Mouse (Mus musculus) gastrocnemius, adult 8-10 months (tissue): ENCODE results near the gene Mgme1. TPM values are rescaled to one million over a fixed set of nuclear protein-coding genes. Genes with fewer than 3 reads are reported as not detected.
A peak's percentile ranks its signal among the peaks of the same experiment; 100 is the strongest.

Source experiments
- DNase-seq, 2 experiments: peaks; one replicate each; pipeline ENCODE4 v3.0.0; 2022; ENCODE audit warnings: low spot score in 2 of 2
- total RNA-seq, 4 experiments: library from RNA; stranded (reverse); gene quantifications; 2 replicates each; pipeline ENCODE4 v1.2.4; 2022

Mgme1 gene
- total RNA-seq, result 10 to 100 TPM; 11.8 to 13.8 (median 13.1) TPM

DNA sequence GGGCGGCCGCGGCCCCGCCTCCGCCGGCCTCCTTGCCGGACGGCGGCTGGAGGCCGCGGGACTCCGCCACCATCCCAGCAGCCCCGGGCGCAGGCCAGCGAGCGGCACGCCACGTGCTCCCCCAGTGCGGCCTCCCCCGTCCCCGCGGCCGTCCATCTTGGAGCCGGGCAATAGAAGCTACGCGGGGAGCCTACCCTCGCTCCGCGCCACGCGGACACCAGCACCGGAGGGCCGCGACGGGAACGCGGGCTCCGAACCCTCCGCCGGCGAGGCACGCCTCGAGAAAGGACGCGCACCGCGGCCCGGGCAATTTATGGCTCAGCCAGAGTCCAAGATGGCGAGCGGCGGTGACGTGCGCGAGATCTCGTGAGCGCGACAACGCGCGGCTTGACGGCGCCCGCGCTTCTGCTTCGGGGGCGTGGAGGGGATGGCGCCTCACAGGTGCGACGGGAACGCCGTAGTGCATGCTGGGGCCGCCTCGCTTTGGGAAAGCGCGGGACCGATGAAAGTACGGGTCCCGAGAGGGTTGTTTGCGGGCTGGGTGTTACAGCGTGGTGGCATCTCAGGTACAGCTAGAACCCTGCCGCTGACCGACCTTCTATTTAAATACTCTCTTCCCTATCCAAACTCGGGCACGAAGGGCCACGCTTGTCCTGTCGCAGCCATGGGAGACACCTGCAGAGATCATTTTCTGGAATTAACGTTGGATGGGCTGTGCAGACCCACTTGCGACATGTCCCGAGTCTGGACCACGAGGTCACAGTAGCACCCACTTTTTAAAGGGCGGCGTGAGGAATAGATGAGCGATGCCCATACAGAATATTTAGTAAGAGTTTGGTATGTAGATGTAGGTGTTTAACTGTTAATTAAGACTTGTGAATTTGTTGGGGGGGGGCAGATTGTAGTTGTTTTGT lies at the start of gene Mgme1, which contains the start of gene Snx5:
Gene Mgme1, plus strand, starts transcription at position 157 of the 914 bp plus-strand sequence.
Gene Snx5, minus strand, starts transcription at position 400 of the 914 bp plus-strand sequence.
- DNase-seq, result peak; percentile 84 to 85

DNA sequence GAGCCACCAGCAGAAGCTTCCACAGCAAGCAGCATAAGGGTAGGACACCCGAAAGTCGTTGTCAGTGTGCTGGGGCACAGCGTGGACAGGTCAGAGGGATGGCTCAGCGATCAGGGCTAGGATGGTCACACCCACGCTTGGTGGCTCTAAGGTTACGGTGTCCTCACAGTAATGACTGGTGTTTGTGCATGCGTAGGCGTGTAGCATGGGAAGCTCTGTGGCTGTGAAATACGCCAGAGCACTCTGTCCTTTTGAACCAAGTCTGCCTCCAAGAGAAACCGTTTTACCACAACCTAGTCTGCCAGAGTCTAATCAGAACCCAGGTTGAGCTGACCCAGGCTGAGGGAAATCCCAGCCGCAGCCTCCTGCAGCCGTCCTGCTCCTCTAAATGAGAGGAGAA lies 46.1 kb upstream of the Mgme1 start:
- DNase-seq, result no peak

DNA sequence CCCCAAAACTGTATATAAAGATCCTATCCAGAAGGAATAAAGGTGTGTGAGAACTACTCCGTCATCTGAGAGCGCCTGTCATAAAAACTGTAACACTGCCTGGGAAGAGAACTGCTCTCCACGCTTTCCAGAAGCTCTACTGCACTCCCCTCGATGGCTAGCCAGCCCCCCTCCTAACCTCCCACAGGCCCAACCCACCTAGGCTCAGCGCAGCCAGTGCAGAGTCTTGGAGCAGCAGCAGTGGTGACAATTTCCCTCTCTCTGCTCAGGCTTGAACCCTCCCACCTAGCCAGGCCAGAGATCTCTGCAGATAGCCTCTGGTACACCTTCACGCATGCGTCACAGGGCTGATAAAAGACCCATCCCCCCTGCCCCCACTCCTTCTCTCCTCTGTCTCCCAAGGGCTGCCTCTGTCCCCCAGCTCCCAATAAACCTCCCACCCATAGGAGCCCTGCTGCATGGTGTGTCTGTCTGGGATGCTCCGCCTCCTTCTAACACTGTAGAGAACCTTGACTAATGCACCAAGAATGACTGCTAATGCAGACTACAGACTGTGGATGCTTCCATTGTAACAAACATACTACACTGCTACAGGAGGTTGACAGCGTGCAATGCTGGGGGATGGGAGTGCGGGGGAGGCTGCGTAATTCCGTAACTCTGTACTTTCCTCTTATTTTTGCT lies 43.4 kb upstream of the Mgme1 start:
- no peak for DNase-seq

- no peak for DNase-seq
Observed at GRCm38 (mm10) chr2:144228521-144229346, 41.7 kb upstream of the Mgme1 start.

DNA sequence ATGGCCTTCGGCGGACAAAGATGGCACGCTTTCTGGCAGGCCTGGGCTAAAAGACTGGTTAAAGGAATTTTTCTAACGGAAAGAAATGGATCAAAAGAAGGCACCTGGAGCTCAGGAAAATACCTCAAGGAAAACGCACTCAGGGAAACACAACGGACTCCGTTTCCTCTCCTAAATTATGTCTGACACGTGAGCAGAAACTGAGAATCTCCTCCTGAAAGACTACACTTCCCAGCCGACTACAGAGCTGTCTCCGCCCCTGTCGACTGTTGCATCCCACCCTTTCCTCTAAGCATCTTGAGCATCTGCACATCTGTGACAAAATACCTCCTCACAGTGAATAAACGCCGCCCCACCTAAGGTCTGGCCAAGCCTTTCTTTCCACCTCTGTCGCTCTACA lies 40.8 kb upstream of the Mgme1 start:
- DNase-seq, result no peak

- DNase-seq, result no peak
Observed at GRCm38 (mm10) chr2:144230498-144230897, 40.0 kb upstream of the Mgme1 start.

- DNase-seq, result no peak
Observed at GRCm38 (mm10) chr2:144231115-144231514, 39.3 kb upstream of the Mgme1 start.

DNA sequence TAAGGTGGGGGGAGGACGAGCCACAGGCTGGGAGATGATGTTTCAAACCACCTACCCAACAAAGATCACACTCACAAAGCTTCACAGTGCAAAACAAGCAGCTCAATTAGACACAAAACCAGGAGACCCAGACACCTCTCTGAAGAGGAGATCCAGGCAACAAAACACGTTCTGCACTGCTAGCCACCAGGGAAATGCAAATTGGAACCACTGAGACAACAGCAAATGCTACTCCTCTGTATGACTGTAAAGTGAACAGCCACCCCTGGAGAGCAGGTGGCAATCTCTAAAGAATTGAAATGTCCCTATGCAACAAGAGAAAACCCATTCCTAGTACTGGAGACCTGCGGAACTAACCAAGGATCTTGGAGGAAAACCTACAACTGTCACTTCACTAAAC lies 36.9 kb upstream of the Mgme1 start:
- DNase-seq, result no peak

DNA sequence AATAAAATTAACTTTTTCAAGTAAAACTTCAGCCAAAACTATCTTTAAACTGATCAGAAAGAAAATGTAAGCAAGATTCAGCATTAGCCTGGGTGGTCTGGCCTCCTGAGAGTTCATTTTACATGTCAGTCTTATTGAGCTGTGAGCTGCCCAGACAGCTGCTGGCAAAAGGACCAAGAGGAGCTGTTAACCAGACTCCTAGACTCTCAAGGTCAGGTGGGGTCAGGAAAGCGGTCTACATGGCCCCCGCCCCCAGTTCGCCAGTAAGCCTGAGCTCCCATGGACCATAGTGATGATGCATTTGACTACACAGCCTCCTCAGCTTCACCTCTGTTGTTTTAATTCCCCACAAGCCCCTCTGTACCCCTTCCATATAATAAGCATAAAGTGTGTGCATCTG lies 34.7 kb upstream of the Mgme1 start:
- DNase-seq, result no peak

GRCm38 (mm10) chr2:144236791-144237584 lies 33.5 kb upstream of the Mgme1 start:
- DNase-seq, result no peak

DNA sequence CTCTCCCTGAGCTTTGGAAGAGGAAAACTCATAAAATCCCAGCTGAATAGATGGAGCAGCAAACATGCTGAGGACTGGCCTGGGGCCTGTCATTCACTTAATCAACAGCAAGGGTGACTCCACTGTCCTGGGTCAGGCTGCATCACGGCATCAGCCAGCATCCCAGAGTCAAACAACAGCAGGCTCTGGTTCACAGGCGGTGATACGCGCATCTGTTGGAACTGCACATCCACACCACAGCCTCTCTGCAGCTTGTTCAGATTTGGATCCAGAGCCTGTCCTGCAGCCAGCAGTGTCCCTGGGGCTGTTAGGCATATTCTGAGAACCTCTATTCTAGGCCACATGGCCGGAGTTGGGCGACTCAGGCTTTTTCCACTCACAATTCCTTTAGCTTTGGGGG lies 32.1 kb upstream of the Mgme1 start:
- DNase-seq, result peak; percentile 65 to 80

GRCm38 (mm10) chr2:144239318-144239717 lies 31.1 kb upstream of the Mgme1 start:
- DNase-seq, result no peak

- no peak for DNase-seq
Observed at GRCm38 (mm10) chr2:144240095-144240899, 30.2 kb upstream of the Mgme1 start.

GRCm38 (mm10) chr2:144245464-144245863 lies 25.0 kb upstream of the Mgme1 start:
- DNase-seq, result peak; percentile 25 to 45

DNA sequence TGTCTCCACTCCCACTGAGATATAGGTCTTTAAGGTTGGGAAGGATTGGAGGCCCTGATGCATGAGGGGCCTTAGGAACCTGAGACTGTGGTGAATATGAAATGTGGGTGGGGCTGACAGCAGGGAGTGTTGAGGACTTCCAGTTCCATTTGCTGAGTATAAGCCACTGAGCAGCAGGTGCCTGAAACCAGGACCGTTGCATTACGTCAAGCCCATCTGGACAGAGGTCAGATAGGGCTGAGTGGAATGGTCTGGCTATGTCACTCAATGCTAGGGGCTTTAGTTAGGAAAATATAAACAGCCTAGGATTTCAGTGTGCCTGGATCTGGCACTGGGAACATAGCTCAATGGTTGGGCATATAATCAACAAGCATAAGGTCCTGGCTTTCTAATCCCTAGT lies 24.2 kb upstream of the Mgme1 start:
- DNase-seq, result no peak

DNA sequence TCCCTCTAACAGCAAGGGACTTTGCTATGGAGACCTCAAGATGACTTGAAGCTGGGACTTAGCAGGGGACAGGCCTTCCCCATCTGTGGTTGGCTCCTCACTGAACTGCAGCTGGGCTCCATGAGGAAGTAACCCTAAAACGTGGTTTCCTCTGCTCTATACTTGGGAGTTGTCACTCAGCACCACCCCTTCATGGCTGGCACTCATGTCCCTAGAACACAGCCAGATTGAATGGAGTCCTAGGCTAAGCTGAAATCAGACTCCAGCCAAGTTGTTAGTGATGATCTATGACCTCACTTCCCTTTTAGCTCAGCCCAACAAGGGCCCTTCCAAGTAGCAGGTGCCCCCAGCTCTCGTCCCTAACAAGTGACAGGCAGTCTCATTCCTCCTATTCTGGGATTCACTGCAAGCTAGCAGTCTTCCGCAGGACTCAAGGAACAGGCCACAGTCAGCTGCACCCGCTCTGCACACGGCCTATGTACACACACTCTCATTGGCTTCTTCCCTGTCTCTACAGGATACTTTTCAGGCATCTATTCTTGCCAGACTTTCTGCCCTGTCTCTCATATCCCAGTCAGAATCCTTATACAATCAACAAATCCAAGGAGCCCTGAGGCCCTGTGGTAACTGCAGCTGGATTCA lies 23.0 kb upstream of the Mgme1 start:
- peak; percentile 46 to 47 for DNase-seq

- DNase-seq, result peak in 1 of 2 experiments; percentile 20
Observed at GRCm38 (mm10) chr2:144248613-144249376, 21.7 kb upstream of the Mgme1 start.

- no peak for DNase-seq
Observed at GRCm38 (mm10) chr2:144250111-144250510, 20.4 kb upstream of the Mgme1 start.

DNA sequence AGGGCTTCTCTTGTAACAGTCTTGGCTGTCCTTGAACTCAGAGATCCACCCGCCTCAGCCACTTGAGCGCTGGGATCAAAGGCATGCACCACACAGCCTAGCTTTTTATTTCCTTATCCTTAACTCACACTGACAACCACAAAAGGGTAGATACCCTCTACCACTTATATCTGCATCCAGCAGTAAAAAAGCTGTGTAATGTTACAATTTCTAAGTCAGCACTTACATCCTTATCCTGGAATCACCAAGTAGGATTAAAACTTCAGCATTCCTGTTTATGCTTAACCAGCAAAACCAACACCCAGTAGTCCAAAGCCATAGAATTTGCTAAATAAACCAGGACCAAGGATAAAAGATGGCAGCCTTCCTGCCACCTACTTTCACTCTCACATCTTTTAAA lies 7.6 kb upstream of the Mgme1 start:
- no peak for DNase-seq
